Mouse (Mus musculus): ENCODE measurements at regions not wholly inside any gene's neighbourhood (a gene's known extent, or its start where the extent isn't known, plus 50 kb on each side); places are given as distances from the start of the nearest gene placed in this dataset.

DNA sequence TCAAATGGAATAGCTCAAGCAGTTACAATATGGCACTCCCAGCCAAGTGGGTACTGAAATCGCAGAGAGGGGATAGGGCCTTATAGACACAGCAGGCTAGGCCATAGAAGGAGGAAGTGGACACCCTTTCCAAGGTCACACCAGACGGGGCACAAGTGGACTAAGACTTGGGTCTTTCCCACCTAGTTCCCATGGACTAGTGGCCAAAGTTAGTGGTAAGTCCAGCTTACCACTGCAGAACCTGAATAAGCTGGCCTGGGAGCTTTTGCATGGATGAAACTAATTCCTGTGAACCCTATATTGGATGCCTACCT lies 216.8 kb upstream of the Spdye4c start:
- TF ChIP-seq CTCF (IDR thresholded peaks at IDR 0.05; ENCODE audit: borderline replicate concordance, control insufficient read depth, extremely low read depth, insufficient read depth, low read length, poor library complexity) (no peak), POLR2A (IDR thresholded peaks at IDR 0.05; ENCODE audit: control insufficient read depth, extremely low read depth, insufficient read depth, low read length, poor library complexity) (no peak)
